Mouse (Mus musculus) C2C12 (cell line): ENCODE results near the gene Wfikkn1. TPM values are rescaled to one million over a fixed set of nuclear protein-coding genes. Genes with fewer than 3 reads are reported as not detected.

ENCODE experiments used
- H3K27me3 ChIP-seq: one replicate; pipeline ENCODE4 v1.6.1; 2011; ENCODE audit not compliant: control insufficient read depth, insufficient read depth, insufficient read length
- H3K36me3 ChIP-seq: one replicate; pipeline ENCODE4 v1.6.1; 2011; ENCODE audit not compliant: control insufficient read depth, insufficient read depth
- H3K4me3 ChIP-seq: one replicate; pipeline ENCODE4 v1.5.1; 2011; ENCODE audit warnings: mild to moderate bottlenecking, control low read depth; ENCODE audit not compliant: poor library complexity, insufficient read depth, severe bottlenecking
- H3K79me2 ChIP-seq: one replicate; pipeline ENCODE4 v1.6.1; 2011; ENCODE audit not compliant: control insufficient read depth, insufficient read depth
- H3K79me3 ChIP-seq: one replicate; pipeline ENCODE4 v1.6.1; 2011; ENCODE audit warnings: low read depth, control low read depth
- H3ac ChIP-seq: one replicate; pipeline ENCODE3; 2011; ENCODE audit warnings: low read depth; ENCODE audit not compliant: control insufficient read depth, insufficient read length
- CEBPB ChIP-seq: IDR thresholded peaks from one replicate; pipeline ENCODE4 v1.6.1; 2011; ENCODE audit warnings: low read depth, mild to moderate bottlenecking, control low read depth, moderate library complexity
- CTCF ChIP-seq: IDR thresholded peaks from one replicate; pipeline ENCODE4 v1.5.1; 2011; ENCODE audit not compliant: control insufficient read depth, insufficient read depth, insufficient read length
- FOSL1 ChIP-seq: IDR thresholded peaks from one replicate; pipeline ENCODE4 v1.8.0; 2011; ENCODE audit warnings: mild to moderate bottlenecking, low read length; ENCODE audit not compliant: poor library complexity, insufficient read depth, severe bottlenecking
- MAX ChIP-seq: IDR thresholded peaks from one replicate; pipeline ENCODE4 v1.6.1; 2011; ENCODE audit warnings: mild to moderate bottlenecking, control low read depth
- MYOD1 ChIP-seq: IDR thresholded peaks from one replicate; pipeline ENCODE4 v1.6.1; 2011; ENCODE audit warnings: low read depth; ENCODE audit not compliant: control insufficient read depth, insufficient read length
- MYOG ChIP-seq: IDR thresholded peaks from one replicate; pipeline ENCODE4 v1.6.1; 2011; ENCODE audit not compliant: control insufficient read depth, insufficient read length; ENCODE audit errors: extremely low read depth
- USF1 ChIP-seq: IDR thresholded peaks from one replicate; pipeline ENCODE4 v1.6.1; 2011; ENCODE audit warnings: low read depth, mild to moderate bottlenecking, control low read depth, moderate library complexity
- microRNA-seq: library from miRNA; unstranded; fragments of <30 nt; microRNA quantifications from one replicate; pipeline ENCODE4, GENCODE M21; 2019; ENCODE audit warnings: borderline microRNAs expressed
- polyA plus RNA-seq: library from polyadenylated mRNA; unstranded; fragments of >200 nt; fragmentation: generic; extraction: Trizol; gene quantifications from one replicate; pipeline ENCODE4 v1.2.1, GENCODE M21; 2012; ENCODE audit warnings: missing spikeins

The Wfikkn1 gene
- polyA plus RNA-seq, 1 experiment: 0.34 TPM

- Histone ChIP-seq H3ac (no peak overlapping the region), H3K79me2 (peaks cover 42% of the 10 kb centered on the region), H3K27me3 (no peaks in the 10 kb centered on the region), H3K36me3 (peaks cover 24% of the 10 kb centered on the region), H3K4me3 (no peak overlapping the region), H3K79me3 (peaks cover 19% of the 10 kb centered on the region)
- TF ChIP-seq CTCF (no peak), MYOD1 (no peak), MYOG (no peak), FOSL1 (no peak), MAX (no peak), USF1 (no peak), CEBPB (no peak)
Observed at GRCm38 (mm10) chr17:25828223-25828594, 52.4 kb downstream of the Wfikkn1 start.

Small RNAs within 50 kb of the gene (microRNA-seq; reads per million reads assigned to microRNA genes)
- gene Mir3082: 0.68 reads per million, percentile 14 among the genes with 10 or more reads in this experiment

Other genes with a start within 250 kb of the Wfikkn1 start
- gene Gng13, start 163.7 kb downstream of the Wfikkn1 start, polyA plus RNA-seq: not detected
- gene Chtf18, start 153.4 kb downstream of the Wfikkn1 start, polyA plus RNA-seq: 22.8 TPM
- 20.7 TPM for gene Rpusd1, start 153.2 kb downstream of the Wfikkn1 start, polyA plus RNA-seq
- not detected for gene Mslnl, start 144.8 kb downstream of the Wfikkn1 start, polyA plus RNA-seq
- gene Msln, start 126.5 kb downstream of the Wfikkn1 start, polyA plus RNA-seq: 6.1 TPM
- 19.3 TPM for gene Narfl, start 107.1 kb downstream of the Wfikkn1 start, polyA plus RNA-seq
- 14.4 TPM for gene Haghl, start 95.2 kb downstream of the Wfikkn1 start, polyA plus RNA-seq
- 0.12 TPM for gene Ccdc78, start 94.3 kb downstream of the Wfikkn1 start, polyA plus RNA-seq
- gene Fam173a, start 88.0 kb downstream of the Wfikkn1 start, polyA plus RNA-seq: 46.0 TPM
- not detected for gene AC134908.4, start 85.2 kb downstream of the Wfikkn1 start, polyA plus RNA-seq
- 64.0 TPM for gene Metrn, start 83.7 kb downstream of the Wfikkn1 start, polyA plus RNA-seq
- 5.7 TPM for gene Fbxl16, start 71.8 kb downstream of the Wfikkn1 start, polyA plus RNA-seq
- 14.3 TPM for gene Wdr24, start 57.2 kb downstream of the Wfikkn1 start, polyA plus RNA-seq
- gene Jmjd8, start 52.0 kb downstream of the Wfikkn1 start, polyA plus RNA-seq: 10.8 TPM
- 246 TPM for gene Stub1, start 47.5 kb downstream of the Wfikkn1 start, polyA plus RNA-seq
- gene Rhbdl1, start 43.6 kb downstream of the Wfikkn1 start, polyA plus RNA-seq: 0.40 TPM
- 0.89 TPM for gene Gm20683, start 39.1 kb downstream of the Wfikkn1 start, polyA plus RNA-seq
- 33.9 TPM for gene Rhot2, start 36.0 kb downstream of the Wfikkn1 start, polyA plus RNA-seq
- gene Wdr90, start 19.4 kb downstream of the Wfikkn1 start, polyA plus RNA-seq: 16.7 TPM
- gene Mcrip2, start 12.1 kb downstream of the Wfikkn1 start, polyA plus RNA-seq: 36.3 TPM
- gene Mettl26, start 5.8 kb downstream of the Wfikkn1 start, polyA plus RNA-seq: 25.0 TPM
- gene Rab40c, start 38.9 kb upstream of the Wfikkn1 start, polyA plus RNA-seq: 14.4 TPM
- 43.5 TPM for gene Pigq, start 64.1 kb upstream of the Wfikkn1 start, polyA plus RNA-seq
- gene Nhlrc4, start 64.1 kb upstream of the Wfikkn1 start, polyA plus RNA-seq: 0.46 TPM
- 0.02 TPM for gene A930017K11Rik, start 71.7 kb upstream of the Wfikkn1 start, polyA plus RNA-seq
- gene Capn15, start 104.9 kb upstream of the Wfikkn1 start, polyA plus RNA-seq: 10.6 TPM
- gene Rab11fip3, start 188.7 kb upstream of the Wfikkn1 start, polyA plus RNA-seq: 15.2 TPM
- gene Decr2, start 209.5 kb upstream of the Wfikkn1 start, polyA plus RNA-seq: 3.9 TPM
- gene Nme4, start 214.7 kb upstream of the Wfikkn1 start, polyA plus RNA-seq: 34.0 TPM
- gene Tmem8, start 232.4 kb upstream of the Wfikkn1 start, polyA plus RNA-seq: 1.5 TPM
- 169 TPM for gene Mrpl28, start 242.6 kb upstream of the Wfikkn1 start, polyA plus RNA-seq